Mouse (Mus musculus) kidney, adult 2 months (tissue): ENCODE results near the gene Pnlip. TPM values are rescaled to one million over a fixed set of nuclear protein-coding genes. Genes with fewer than 3 reads are reported as not detected.
A peak's percentile ranks its signal among the peaks of the same experiment; 100 is the strongest.

Experiments used
- DNase-seq: peaks from one replicate; pipeline ENCODE4 v3.0.0; 2021
- H3K27ac ChIP-seq: fragments of 200-500 bp; 2 replicates; pipeline ENCODE4 v1.5.1; 2012; ENCODE audit warnings: low read depth, low read length, control low read depth, inconsistent platforms; ENCODE audit not compliant: insufficient read depth
- H3K27me3 ChIP-seq: fragments of 200-500 bp; replicated peaks from 2 replicates; pipeline ENCODE4 v1.6.1; 2012; ENCODE audit warnings: mild to moderate bottlenecking, moderate library complexity, low read length, inconsistent platforms; ENCODE audit not compliant: control insufficient read depth, insufficient read depth
- H3K36me3 ChIP-seq: fragments of 200-500 bp; 2 replicates; pipeline ENCODE4 v1.6.1; 2012; ENCODE audit warnings: mild to moderate bottlenecking, moderate library complexity, low read length, inconsistent platforms; ENCODE audit not compliant: control insufficient read depth, insufficient read depth
- H3K4me1 ChIP-seq: fragments of 200-500 bp; 2 replicates; pipeline ENCODE4 v1.6.1; 2011; ENCODE audit warnings: low read length; ENCODE audit not compliant: control insufficient read depth, insufficient read depth
- H3K4me3 ChIP-seq: fragments of 200-500 bp; 2 replicates; pipeline ENCODE4 v1.5.1; 2011; ENCODE audit warnings: mild to moderate bottlenecking, low read depth, low read length, control low read depth; ENCODE audit not compliant: insufficient read depth
- CTCF ChIP-seq: fragments of 200-500 bp; conservative IDR thresholded peaks from 2 replicates; pipeline ENCODE4 v1.5.1; 2011; ENCODE audit warnings: low read depth, mild to moderate bottlenecking, control low read depth, low read length, moderate library complexity, mixed read lengths; ENCODE audit not compliant: insufficient read depth, insufficient read length
- POLR2A ChIP-seq: fragments of 200-500 bp; IDR thresholded peaks from one replicate; pipeline ENCODE4 v1.6.1; 2011; ENCODE audit warnings: low read depth, low read length, control low read depth
- WGBS: fragments of 180-500 bp; shearing (Covaris S2); methylation state at CpG from one replicate; pipeline ENCODE4 v1.1.7; 2018; 5-methylcytosine and 5-hydroxymethylcytosine counted together
- polyA plus RNA-seq: library from polyadenylated mRNA; depleted of rRNA; stranded (reverse); fragments of >200 nt; gene quantifications from 2 replicates; pipeline ENCODE4 v1.2.3, GENCODE M21; 2012

Gene Pnlip
- polyA plus RNA-seq, 1 experiment = not detected

- 31% methylated on average over 22 of the region's 22 CpGs for WGBS
- TF ChIP-seq CTCF (no peak; the same call in 1 of the 2 replicates), POLR2A (no peak)
- H3K4me3 ChIP-seq = no peak overlapping the region
- peak; percentile 15 for DNase-seq
- H3K27ac ChIP-seq = no peak overlapping the region
- no peaks in the 10 kb centered on the region for H3K36me3 ChIP-seq
- no peaks in the 10 kb centered on the region for H3K4me1 ChIP-seq
- H3K27me3 ChIP-seq = no peaks in the 10 kb centered on the region
Measured at GRCm38 (mm10) chr19:58627406-58628337, 24.6 kb upstream of the Pnlip start.

GRCm38 (mm10) chr19:58629351-58629773, 22.9 kb upstream of the Pnlip start:
- H3K27me3 ChIP-seq = no peaks in the 10 kb centered on the region
- H3K4me1 ChIP-seq = no peaks in the 10 kb centered on the region
- H3K27ac ChIP-seq = no peak overlapping the region
- no peak for TF ChIP-seq CTCF
- no peak for TF ChIP-seq POLR2A
- 92% methylated on average over 3 of the region's 3 CpGs for WGBS
- DNase-seq = no peak
- no peaks in the 10 kb centered on the region for H3K36me3 ChIP-seq
- no peak overlapping the region for H3K4me3 ChIP-seq

- no peaks in the 10 kb centered on the region for H3K4me1 ChIP-seq
- H3K4me3 ChIP-seq = no peak overlapping the region
- no peaks in the 10 kb centered on the region for H3K27me3 ChIP-seq
- H3K27ac ChIP-seq = no peak overlapping the region
- no peak for TF ChIP-seq POLR2A
- WGBS = 85% methylated on average over 5 of the region's 5 CpGs
- DNase-seq = no peak
- H3K36me3 ChIP-seq = no peaks in the 10 kb centered on the region
Measured at GRCm38 (mm10) chr19:58650036-58650435, 2.3 kb upstream of the Pnlip start.

GRCm38 (mm10) chr19:58662098-58662497, 9.8 kb downstream of the Pnlip start:
- H3K4me1 ChIP-seq = no peaks in the 10 kb centered on the region
- no peak overlapping the region for H3K4me3 ChIP-seq
- H3K27ac ChIP-seq = no peak overlapping the region
- no peaks in the 10 kb centered on the region for H3K36me3 ChIP-seq
- no peak for TF ChIP-seq POLR2A
- TF ChIP-seq CTCF = no peak
- WGBS = 48% methylated on average over 4 of the region's 4 CpGs
- no peak for DNase-seq
- H3K27me3 ChIP-seq = no peaks in the 10 kb centered on the region; the same call in 1 of the 2 replicates

- 80% methylated on average over 2 of the region's 2 CpGs for WGBS
- no peak overlapping the region for H3K4me3 ChIP-seq
Measured at GRCm38 (mm10) chr19:58663317-58663716, 11.0 kb downstream of the Pnlip start.

GRCm38 (mm10) chr19:58664901-58665300, 12.6 kb downstream of the Pnlip start:
- TF ChIP-seq POLR2A = no peak
- TF ChIP-seq CTCF = no peak
- Histone ChIP-seq H3K27me3 (no peaks in the 10 kb centered on the region; the same call in 1 of the 2 replicates), H3K4me1 (no peaks in the 10 kb centered on the region), H3K4me3 (no peak overlapping the region), H3K36me3 (no peaks in the 10 kb centered on the region), H3K27ac (no peak overlapping the region)
- DNase-seq = no peak
- 60% methylated on average over 5 of the region's 5 CpGs for WGBS

More at GRCm38 (mm10) chr19:58663317-58663716, 11.0 kb downstream of the Pnlip start:
- Histone ChIP-seq H3K36me3 (no peaks in the 10 kb centered on the region), H3K4me1 (no peaks in the 10 kb centered on the region), H3K27ac (no peak overlapping the region), H3K27me3 (no peaks in the 10 kb centered on the region; the same call in 1 of the 2 replicates)
- no peak for DNase-seq
- TF ChIP-seq POLR2A (no peak), CTCF (no peak)

- no peak for DNase-seq
- no peaks in the 10 kb centered on the region for H3K36me3 ChIP-seq
- TF ChIP-seq CTCF (no peak), POLR2A (no peak)
- no peaks in the 10 kb centered on the region for H3K4me1 ChIP-seq
- no peak overlapping the region for H3K4me3 ChIP-seq
- 32% methylated on average over 2 of the region's 2 CpGs for WGBS
- no peak overlapping the region for H3K27ac ChIP-seq
- no peaks in the 10 kb centered on the region for H3K27me3 ChIP-seq
Measured at GRCm38 (mm10) chr19:58674644-58675043, 22.3 kb downstream of the Pnlip start.
